Mouse (Mus musculus): Measurements from ENCODE around the gene Gm4450.

Gm4450 gene

GRCm38 (mm10) chr3:98418991-98419785 is 37.7 kb downstream of the Gm4450 start:
- DNase-seq (ENCODE audit: low spot score in 2 of 2): peak in 1 of 2 experiments; percentile 37

GRCm38 (mm10) chr3:98417328-98417727 is 39.6 kb downstream of the Gm4450 start:
- peak; percentile 92 to 93 for DNase-seq (ENCODE audit: low spot score in 2 of 2)

- DNase-seq (ENCODE audit: low spot score in 2 of 2): no peak
Observed at GRCm38 (mm10) chr3:98416426-98417250, 40.3 kb downstream of the Gm4450 start.

DNA sequence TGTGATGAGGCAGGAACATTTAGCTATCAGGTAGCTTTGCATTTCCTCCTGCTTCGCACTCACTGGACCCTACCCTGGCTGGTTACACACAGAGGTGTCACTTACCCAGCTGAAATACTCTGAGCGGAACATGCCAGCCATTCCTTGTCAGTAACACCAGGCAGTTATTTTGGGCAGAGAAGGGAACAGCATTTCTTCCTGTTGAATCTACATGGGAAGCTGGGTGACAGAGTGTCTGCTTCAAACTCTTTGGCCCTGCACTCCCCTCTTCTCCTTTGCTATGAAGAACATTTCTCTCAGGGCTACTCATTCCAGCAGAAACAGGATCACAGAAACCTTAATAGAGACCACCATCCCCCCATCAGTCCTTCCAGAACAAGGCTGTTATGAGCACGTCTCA is 42.6 kb downstream of the Gm4450 start:
- peak in 1 of 2 experiments; percentile 28 for DNase-seq (ENCODE audit: low spot score in 2 of 2)

- peak in 1 of 2 experiments; percentile 9 for DNase-seq (ENCODE audit: low spot score in 2 of 2)
Observed at GRCm38 (mm10) chr3:98413733-98414132, 43.2 kb downstream of the Gm4450 start.

DNA sequence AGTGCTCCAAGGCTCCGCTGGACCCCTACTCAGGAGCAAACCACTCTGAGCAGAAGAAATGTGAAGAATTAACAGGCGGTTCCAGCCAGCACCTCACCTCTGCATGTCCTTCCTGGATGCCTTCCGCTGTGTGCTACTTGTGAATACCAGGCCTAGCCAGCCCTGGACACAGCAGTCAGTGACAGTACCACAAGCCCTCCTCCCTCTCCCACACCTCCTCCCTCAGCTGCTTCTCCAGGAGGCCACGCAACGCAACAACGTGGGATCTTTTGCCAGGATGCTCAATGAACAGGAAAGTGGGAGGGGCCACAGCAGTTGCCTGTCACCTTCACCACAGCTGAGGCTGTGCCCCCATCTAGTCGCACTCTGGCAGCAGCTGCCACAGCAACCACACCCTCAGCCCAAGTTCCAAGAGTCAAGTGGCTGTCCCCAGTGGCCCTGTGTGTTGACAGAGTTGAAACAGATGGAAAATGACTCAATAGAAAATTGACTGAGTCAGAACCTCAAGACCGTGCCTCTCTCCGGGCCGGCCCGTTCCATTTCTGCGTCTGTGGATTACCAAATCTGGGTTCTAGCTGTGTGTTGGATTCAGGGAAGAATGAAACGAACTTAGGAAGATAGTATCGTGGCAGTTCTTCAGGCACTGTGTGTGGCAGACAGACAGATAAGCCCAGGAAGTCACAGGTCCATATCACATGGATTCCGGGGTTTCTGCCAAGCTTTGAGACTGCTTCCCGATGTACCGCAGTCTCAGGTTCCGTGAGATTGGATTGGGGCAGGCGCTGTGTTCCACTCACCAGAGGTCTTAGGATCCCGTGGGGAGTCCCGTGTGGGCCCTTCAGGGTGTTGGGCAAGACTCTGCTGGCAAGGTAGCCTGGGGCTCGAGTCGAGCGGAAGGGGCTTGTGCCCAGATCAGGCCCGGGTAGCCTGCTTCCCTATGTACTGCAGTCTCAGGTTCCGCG is 46.0 kb downstream of the Gm4450 start:
- DNase-seq (ENCODE audit: low spot score in 2 of 2): peak in 1 of 2 experiments; percentile 10

GRCm38 (mm10) chr3:98407261-98407780 is 49.6 kb downstream of the Gm4450 start:
- DNase-seq (ENCODE audit: low spot score in 2 of 2): peak in 1 of 2 experiments; percentile 18

DNA sequence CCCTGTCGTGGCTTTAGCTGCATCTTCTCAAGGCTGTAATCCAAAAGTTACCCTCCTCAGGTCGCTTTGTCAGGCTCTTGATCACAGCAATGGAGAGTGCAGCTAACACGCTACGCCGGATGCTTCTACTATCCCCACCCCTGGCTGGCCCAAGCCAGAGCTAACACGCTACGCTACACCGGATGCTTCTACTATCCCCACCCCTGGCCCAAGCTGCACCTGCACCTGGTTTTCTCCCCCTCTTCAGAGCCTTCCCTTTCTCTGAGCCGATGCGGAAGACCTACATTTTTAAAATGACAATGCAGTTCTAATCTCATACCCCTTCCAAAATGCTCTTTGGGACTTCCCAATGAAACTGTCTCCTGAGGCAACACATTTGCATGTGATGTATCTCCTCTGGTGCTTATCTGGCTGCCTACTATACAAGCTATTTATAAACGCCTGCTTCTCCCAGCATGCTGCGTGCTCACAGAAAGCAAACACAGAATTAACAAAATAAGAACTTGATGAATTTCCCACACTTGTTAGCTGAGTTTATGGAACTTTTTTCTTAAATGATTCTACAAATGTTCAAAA is 50.3 kb downstream of the Gm4450 start:
- DNase-seq (ENCODE audit: low spot score in 2 of 2): peak in 1 of 2 experiments; percentile 31

GRCm38 (mm10) chr3:98405877-98406276 is 51.0 kb downstream of the Gm4450 start:
- DNase-seq (ENCODE audit: low spot score in 2 of 2): peak in 1 of 2 experiments; percentile 21

DNA sequence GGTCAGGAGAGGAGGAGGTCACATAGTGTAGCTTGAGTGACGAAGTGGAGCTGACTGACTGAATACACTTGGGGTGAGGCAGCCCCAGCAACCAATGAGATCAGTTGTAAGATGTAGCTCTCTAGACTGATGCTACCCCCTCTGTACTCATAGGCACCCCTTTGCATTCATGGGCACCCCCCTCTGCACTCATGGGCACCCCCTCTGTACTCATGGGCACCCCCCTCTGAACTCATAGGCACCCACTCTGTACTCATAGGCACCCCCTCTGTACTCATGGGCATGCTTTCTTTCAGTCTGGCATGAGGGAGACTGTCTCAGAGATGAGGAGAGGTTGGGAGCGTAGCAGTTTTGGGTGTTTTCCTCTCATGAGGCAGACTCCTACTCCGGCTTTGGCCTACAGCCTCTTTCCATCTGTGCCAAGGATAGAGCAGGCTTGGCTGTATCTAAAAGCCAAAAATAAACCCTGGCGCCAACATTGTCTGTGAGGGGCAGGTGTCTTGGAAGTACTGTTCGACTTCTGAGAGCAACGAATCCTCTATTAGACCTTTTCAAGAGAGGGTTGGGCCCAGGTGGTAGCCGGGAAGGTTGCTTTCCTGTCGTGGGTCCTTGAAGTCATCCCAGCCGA is 52.5 kb downstream of the Gm4450 start:
- peak in 1 of 2 experiments; percentile 28 for DNase-seq (ENCODE audit: low spot score in 2 of 2)
